In genomic region chr10:70774159-70774558, GRCm38 (mm10) we compare ENCODE assay signal across 18 mouse cellular contexts.
A peak's percentile ranks its signal among the peaks of the same experiment; 100 is the strongest.
DNase-seq lines count a peak whose midpoint lies in the region; ATAC-seq lines count a peak whose summit lies in the region.
"Had no signal": no experiment of that assay in that cellular context is flagged by ENCODE, and none has a peak within 500 bp of the region (broad histone marks: within the 10 kb centered on the region; RNA-seq: fewer than 3 reads in every experiment).

No protein-coding gene starts in this region.

- H3K9me3 ChIP-seq in hindbrain, embryonic 11.5 days (ENCODE audit: control insufficient read depth, low read length) = no peaks in the 10 kb centered on the region
- H3K9me3 ChIP-seq in hindbrain, embryonic 16.5 days (ENCODE audit: control insufficient read depth, low read length) = no peaks in the 10 kb centered on the region
- no peaks in the 10 kb centered on the region for H3K9me3 ChIP-seq in neural tube, embryonic 11.5 days (ENCODE audit: control insufficient read depth, low read length)
- no peaks in the 10 kb centered on the region for H3K9me3 ChIP-seq in neural tube, embryonic 15.5 days (replicated peaks)
- H3K9me3 ChIP-seq in neural tube, embryonic 13.5 days = no peaks in the 10 kb centered on the region
- no peaks in the 10 kb centered on the region for H3K9me3 ChIP-seq in forebrain, embryonic 11.5 days (ENCODE audit: control insufficient read depth, low read length)
- H3K9me3 ChIP-seq: embryonic facial prominence, embryonic 10.5 days; forebrain, embryonic 12.5 days had no signal

- no peak overlapping the region for H3K27ac ChIP-seq in hindbrain, embryonic 11.5 days (ENCODE audit: low read depth, low read length)
- H3K27ac ChIP-seq in hindbrain, embryonic 16.5 days (ENCODE audit: low read depth, low read length) = no peak overlapping the region
- H3K27ac ChIP-seq in neural tube, embryonic 11.5 days (ENCODE audit: low read depth, low read length) = no peak overlapping the region
- no peak overlapping the region for H3K27ac ChIP-seq in neural tube, embryonic 15.5 days (replicated peaks)
- no peak overlapping the region for H3K27ac ChIP-seq in neural tube, embryonic 13.5 days (replicated peaks)
- no peak overlapping the region for H3K27ac ChIP-seq in forebrain, embryonic 11.5 days (ENCODE audit: low read depth, low read length)
- H3K27ac ChIP-seq: embryonic facial prominence, embryonic 10.5 days; embryonic facial prominence, embryonic 12.5 days; forebrain, embryonic 12.5 days had no signal

- H3K36me3 ChIP-seq in hindbrain, embryonic 11.5 days (ENCODE audit: control insufficient read depth, insufficient read depth, low read length) = no peaks in the 10 kb centered on the region
- H3K36me3 ChIP-seq in hindbrain, embryonic 16.5 days (ENCODE audit: control insufficient read depth, insufficient read depth, low read length) = no peaks in the 10 kb centered on the region
- no peaks in the 10 kb centered on the region for H3K36me3 ChIP-seq in neural tube, embryonic 11.5 days (ENCODE audit: control insufficient read depth, insufficient read depth, low read length)
- H3K36me3 ChIP-seq in neural tube, embryonic 15.5 days = no peaks in the 10 kb centered on the region
- H3K36me3 ChIP-seq in neural tube, embryonic 13.5 days = no peaks in the 10 kb centered on the region
- H3K36me3 ChIP-seq in forebrain, embryonic 11.5 days (ENCODE audit: control insufficient read depth, insufficient read depth, low read length) = no peaks in the 10 kb centered on the region
- H3K36me3 ChIP-seq: embryonic facial prominence, embryonic 10.5 days; embryonic facial prominence, embryonic 12.5 days; forebrain, embryonic 12.5 days had no signal

- DNase-seq in hindbrain, embryonic 11.5 days (ENCODE audit: low spot score) = no peak
- DNase-seq in neural tube, embryonic 11.5 days (ENCODE audit: low spot score) = no peak
- DNase-seq in mesoderm, embryonic 11.5 days (ENCODE audit: low read depth, low spot score) = peak; percentile 24
- no peak for DNase-seq in forebrain, embryonic 11.5 days (ENCODE audit: low spot score)
- DNase-seq: adrenal gland, postnatal 36 days; cerebellum, adult 11-12 months; cerebellum, adult 2 months; cerebellum, adult 9-10 months; cerebellum, postnatal 10 days; cerebellum, postnatal 25 days had no signal

- H3K27me3 ChIP-seq in hindbrain, embryonic 11.5 days (ENCODE audit: control insufficient read depth, insufficient read depth, low read length) = no peaks in the 10 kb centered on the region
- no peaks in the 10 kb centered on the region for H3K27me3 ChIP-seq in hindbrain, embryonic 16.5 days (replicated peaks; ENCODE audit: control insufficient read depth, insufficient read depth, low read length)
- no peaks in the 10 kb centered on the region for H3K27me3 ChIP-seq in neural tube, embryonic 11.5 days (ENCODE audit: control insufficient read depth, insufficient read depth, low read length)
- no peaks in the 10 kb centered on the region for H3K27me3 ChIP-seq in neural tube, embryonic 15.5 days (replicated peaks)
- H3K27me3 ChIP-seq in neural tube, embryonic 13.5 days = no peaks in the 10 kb centered on the region
- H3K27me3 ChIP-seq in forebrain, embryonic 11.5 days (ENCODE audit: control insufficient read depth, insufficient read depth, low read length) = no peaks in the 10 kb centered on the region
- H3K27me3 ChIP-seq: embryonic facial prominence, embryonic 12.5 days; forebrain, embryonic 12.5 days had no signal

- H3K4me3 ChIP-seq in hindbrain, embryonic 11.5 days (ENCODE audit: low read depth, low read length) = no peak overlapping the region
- no peak overlapping the region for H3K4me3 ChIP-seq in hindbrain, embryonic 16.5 days (ENCODE audit: low read length)
- no peak overlapping the region for H3K4me3 ChIP-seq in neural tube, embryonic 11.5 days (ENCODE audit: low read depth, low read length)
- no peak overlapping the region for H3K4me3 ChIP-seq in neural tube, embryonic 15.5 days (replicated peaks)
- H3K4me3 ChIP-seq in neural tube, embryonic 13.5 days = no peak overlapping the region
- no peak overlapping the region for H3K4me3 ChIP-seq in forebrain, embryonic 11.5 days (ENCODE audit: low read depth, low read length)
- H3K4me3 ChIP-seq: embryonic facial prominence, embryonic 10.5 days; embryonic facial prominence, embryonic 12.5 days; forebrain, embryonic 12.5 days had no signal

- no peaks in the 10 kb centered on the region for H3K4me1 ChIP-seq in hindbrain, embryonic 11.5 days (replicated peaks; ENCODE audit: control insufficient read depth, insufficient read depth, low read length)
- no peaks in the 10 kb centered on the region for H3K4me1 ChIP-seq in hindbrain, embryonic 16.5 days (ENCODE audit: control insufficient read depth, insufficient read depth, low read depth, low read length)
- H3K4me1 ChIP-seq in neural tube, embryonic 11.5 days (ENCODE audit: control insufficient read depth, insufficient read depth, low read length) = no peaks in the 10 kb centered on the region
- H3K4me1 ChIP-seq in neural tube, embryonic 15.5 days = peaks cover 5% of the 10 kb centered on the region
- H3K4me1 ChIP-seq in neural tube, embryonic 13.5 days (replicated peaks) = peaks cover 6% of the 10 kb centered on the region; the same call in 1 of the 2 replicates
- no peaks in the 10 kb centered on the region for H3K4me1 ChIP-seq in forebrain, embryonic 11.5 days (replicated peaks; ENCODE audit: control insufficient read depth, insufficient read depth, low read length)
- H3K4me1 ChIP-seq: embryonic facial prominence, embryonic 10.5 days; embryonic facial prominence, embryonic 12.5 days; forebrain, embryonic 12.5 days had no signal

- H3K9ac ChIP-seq in hindbrain, embryonic 11.5 days (ENCODE audit: low read depth, low read length) = no peak overlapping the region
- no peak overlapping the region for H3K9ac ChIP-seq in hindbrain, embryonic 16.5 days (ENCODE audit: low read depth, low read length)
- no peak overlapping the region for H3K9ac ChIP-seq in neural tube, embryonic 11.5 days (ENCODE audit: low read length)
- no peak overlapping the region for H3K9ac ChIP-seq in neural tube, embryonic 15.5 days (replicated peaks)
- no peak overlapping the region for H3K9ac ChIP-seq in neural tube, embryonic 13.5 days
- H3K9ac ChIP-seq in forebrain, embryonic 11.5 days (ENCODE audit: low read length) = no peak overlapping the region
- H3K9ac ChIP-seq: embryonic facial prominence, embryonic 12.5 days; forebrain, embryonic 12.5 days had no signal

- 67% methylated on average over 3 of the region's 4 CpGs for WGBS in hindbrain, embryonic 11.5 days
- WGBS in hindbrain, embryonic 16.5 days = 46% methylated on average over 3 of the region's 4 CpGs
- 71% methylated on average over 3 of the region's 4 CpGs for WGBS in neural tube, embryonic 11.5 days
- 31% methylated on average over 4 of the region's 4 CpGs for WGBS in neural tube, embryonic 15.5 days
- WGBS in neural tube, embryonic 13.5 days = 44% methylated on average over 3 of the region's 4 CpGs
- WGBS in forebrain, embryonic 11.5 days = 88% methylated on average over 4 of the region's 4 CpGs

- no peak overlapping the region for H3K4me2 ChIP-seq in hindbrain, embryonic 11.5 days (replicated peaks; ENCODE audit: low read depth, low read length)
- H3K4me2 ChIP-seq in hindbrain, embryonic 16.5 days (ENCODE audit: low read length) = no peak overlapping the region
- no peak overlapping the region for H3K4me2 ChIP-seq in neural tube, embryonic 11.5 days (ENCODE audit: low read depth)
- no peak overlapping the region for H3K4me2 ChIP-seq in neural tube, embryonic 15.5 days
- no peak overlapping the region for H3K4me2 ChIP-seq in neural tube, embryonic 13.5 days
- no peak overlapping the region for H3K4me2 ChIP-seq in forebrain, embryonic 11.5 days (ENCODE audit: low read depth, low read length, severe bottlenecking)
- H3K4me2 ChIP-seq: embryonic facial prominence, embryonic 12.5 days; forebrain, embryonic 12.5 days had no signal

- peak; percentile 47; the same call in 1 of the 2 replicates for ATAC-seq in hindbrain, embryonic 11.5 days (ENCODE audit: low FRiP score)
- ATAC-seq in hindbrain, embryonic 16.5 days = no peak
- ATAC-seq in neural tube, embryonic 11.5 days (ENCODE audit: insufficient read depth, low FRiP score, low TSS enrichment) = peak; percentile 72; the same call in 1 of the 2 replicates
- no peak for ATAC-seq in neural tube, embryonic 15.5 days (ENCODE audit: low FRiP score)
- ATAC-seq in neural tube, embryonic 13.5 days (ENCODE audit: low read depth) = peak; percentile 65; the same call in 1 of the 2 replicates
- ATAC-seq in forebrain, embryonic 11.5 days (replicated peaks; ENCODE audit: low FRiP score) = no peak
- ATAC-seq: forebrain, embryonic 14.5 days; forebrain, embryonic 16.5 days had no signal

Comparison
In these comparisons a context has a peak if more than half of its experiments do, and no peak if none do; other contexts are left out.
1. ATAC-seq: peak in hindbrain, embryonic 11.5 days (single experiment), neural tube, embryonic 11.5 days (single experiment) and neural tube, embryonic 13.5 days (single experiment); none in hindbrain, embryonic 16.5 days (single experiment), neural tube, embryonic 15.5 days (single experiment) and forebrain, embryonic 11.5 days (single experiment).